Mouse (Mus musculus) stomach, embryonic 14.5 days (tissue): ENCODE measurements around the gene Prkcq. TPM values are rescaled to one million over a fixed set of nuclear protein-coding genes. Genes with fewer than 3 reads are reported as not detected.

Experiments used
- ATAC-seq: fragments of 200-750 bp; cut with Nextera tagmentation; 2 replicates; pipeline ENCODE4 v1.8.0; 2017; ENCODE audit warnings: low read depth, moderate TSS enrichment; ENCODE audit not compliant: insufficient number of reproducible peaks, insufficient read depth, low FRiP score
- H3K27ac ChIP-seq: fragments of 300-500 bp; sonication (generic); 2 replicates; pipeline ENCODE4 v1.5.1; 2014; ENCODE audit warnings: mild to moderate bottlenecking, low read length, moderate library complexity, mixed read lengths
- H3K27me3 ChIP-seq: fragments of 300-500 bp; sonication (generic); 2 replicates; pipeline ENCODE4 v1.6.1; 2014; ENCODE audit warnings: low read length, control low read depth, mixed read lengths; ENCODE audit not compliant: control insufficient read depth, insufficient read depth
- H3K36me3 ChIP-seq: fragments of 300-500 bp; sonication (generic); 2 replicates; pipeline ENCODE4 v1.6.1; 2014; ENCODE audit warnings: mild to moderate bottlenecking, control low read depth, low read length, moderate library complexity, mixed read lengths; ENCODE audit not compliant: control insufficient read depth, insufficient read depth
- H3K4me1 ChIP-seq: fragments of 300-500 bp; sonication (generic); 2 replicates; pipeline ENCODE4 v1.6.1; 2014; ENCODE audit warnings: low read length, control low read depth, mixed read lengths; ENCODE audit not compliant: control insufficient read depth, insufficient read depth
- H3K4me2 ChIP-seq: fragments of 300-500 bp; sonication (generic); replicated peaks from 2 replicates; pipeline ENCODE4 v1.6.1; 2014; ENCODE audit warnings: low read depth, low read length, control low read depth
- H3K4me3 ChIP-seq: fragments of 300-500 bp; sonication (generic); 2 replicates; pipeline ENCODE4 v1.5.1; 2014; ENCODE audit warnings: low read depth, low read length, control low read depth
- H3K9ac ChIP-seq: fragments of 300-500 bp; sonication (generic); replicated peaks from 2 replicates; pipeline ENCODE4 v1.6.1; 2014; ENCODE audit warnings: low read depth, mild to moderate bottlenecking, control low read depth, low read length, moderate library complexity, mixed read lengths
- H3K9me3 ChIP-seq: fragments of 300-500 bp; sonication (generic); 2 replicates; pipeline ENCODE4 v1.6.1; 2016; ENCODE audit warnings: low read depth, low read length, control low read depth; ENCODE audit not compliant: control insufficient read depth
- whole genome bisulfite sequencing: fragments of 180-500 bp; shearing (Covaris S2); extraction: QIAGEN DNeasy Blood & Tissue Kit; methylation state at CpG from one replicate; pipeline ENCODE4 v1.1.7; 2014; 5-methylcytosine and 5-hydroxymethylcytosine counted together
- polyA plus RNA-seq: library from polyadenylated mRNA; unstranded; fragments of >200 nt; fragmentation: Nextera tagmentation; extraction: Ambion mirVana; gene quantifications from 2 replicates; pipeline ENCODE4 v1.2.1, GENCODE M21; 2014

The Prkcq gene
- polyA plus RNA-seq, 1 experiment from 2014 or later = 2.7 TPM

- no peak overlapping the region for H3K4me2 ChIP-seq
- ATAC-seq = no peak
- H3K4me1 ChIP-seq = no peaks in the 10 kb centered on the region
- no peaks in the 10 kb centered on the region for H3K36me3 ChIP-seq
- no peak overlapping the region for H3K27ac ChIP-seq
- no peaks in the 10 kb centered on the region for H3K27me3 ChIP-seq
- H3K9me3 ChIP-seq = no peaks in the 10 kb centered on the region
- no peak overlapping the region for H3K4me3 ChIP-seq
- WGBS = 82% methylated on average over 4 of the region's 4 CpGs
- no peak overlapping the region for H3K9ac ChIP-seq
Measured at GRCm38 (mm10) chr2:11189150-11189767, 17.4 kb downstream of the Prkcq start.

- WGBS = 47% methylated on average over 12 of the region's 12 CpGs
Measured at GRCm38 (mm10) chr2:11192281-11193098, 20.6 kb downstream of the Prkcq start.

GRCm38 (mm10) chr2:11193099-11193618 is 21.3 kb downstream of the Prkcq start:
- 80% methylated on average over 6 of the region's 6 CpGs for WGBS
- no peak for ATAC-seq
- Histone ChIP-seq H3K27me3 (no peaks in the 10 kb centered on the region), H3K27ac (no peak overlapping the region), H3K4me1 (no peaks in the 10 kb centered on the region), H3K4me3 (no peak overlapping the region), H3K9ac (no peak overlapping the region), H3K36me3 (no peaks in the 10 kb centered on the region), H3K4me2 (no peak overlapping the region), H3K9me3 (no peaks in the 10 kb centered on the region)

More at GRCm38 (mm10) chr2:11192281-11193098, 20.6 kb downstream of the Prkcq start:
- ATAC-seq = no peak
- no peaks in the 10 kb centered on the region for H3K9me3 ChIP-seq
- H3K4me3 ChIP-seq = no peak overlapping the region
- H3K27me3 ChIP-seq = no peaks in the 10 kb centered on the region
- H3K9ac ChIP-seq = no peak overlapping the region
- H3K4me1 ChIP-seq = no peaks in the 10 kb centered on the region
- H3K36me3 ChIP-seq = no peaks in the 10 kb centered on the region
- H3K27ac ChIP-seq = no peak overlapping the region
- 0 out of 2 replicates have a peak overlapping the region, but pooled peaks have one; percentile 10 for H3K4me2 ChIP-seq

GRCm38 (mm10) chr2:11194732-11195340 is 22.9 kb downstream of the Prkcq start:
- H3K9ac ChIP-seq = no peak overlapping the region
- ATAC-seq = no peak
- H3K36me3 ChIP-seq = no peaks in the 10 kb centered on the region
- H3K4me2 ChIP-seq = no peak overlapping the region
- no peaks in the 10 kb centered on the region for H3K4me1 ChIP-seq
- WGBS = 68% methylated on average over 5 of the region's 5 CpGs
- H3K27ac ChIP-seq = no peak overlapping the region
- H3K9me3 ChIP-seq = no peaks in the 10 kb centered on the region
- no peaks in the 10 kb centered on the region for H3K27me3 ChIP-seq
- H3K4me3 ChIP-seq = no peak overlapping the region

GRCm38 (mm10) chr2:11196071-11196470 is 24.2 kb downstream of the Prkcq start:
- 74% methylated on average over 2 of the region's 2 CpGs for WGBS
- H3K4me3 ChIP-seq = no peak overlapping the region
- no peaks in the 10 kb centered on the region for H3K27me3 ChIP-seq
- no peaks in the 10 kb centered on the region for H3K36me3 ChIP-seq
- H3K9me3 ChIP-seq = no peaks in the 10 kb centered on the region
- ATAC-seq = no peak
- no peak overlapping the region for H3K27ac ChIP-seq
- H3K4me1 ChIP-seq = no peaks in the 10 kb centered on the region
- H3K4me2 ChIP-seq = no peak overlapping the region
- no peak overlapping the region for H3K9ac ChIP-seq

GRCm38 (mm10) chr2:11196952-11197559 is 25.1 kb downstream of the Prkcq start:
- Histone ChIP-seq H3K9me3 (no peaks in the 10 kb centered on the region), H3K36me3 (no peaks in the 10 kb centered on the region), H3K27me3 (no peaks in the 10 kb centered on the region), H3K4me2 (no peak overlapping the region), H3K4me3 (no peak overlapping the region), H3K27ac (no peak overlapping the region), H3K4me1 (no peaks in the 10 kb centered on the region), H3K9ac (no peak overlapping the region)
- 81% methylated on average over 5 of the region's 5 CpGs for WGBS
- ATAC-seq = no peak

- H3K4me1 ChIP-seq = no peaks in the 10 kb centered on the region
- 69% methylated on average over 5 of the region's 5 CpGs for WGBS
- H3K27ac ChIP-seq = no peak overlapping the region
- H3K4me2 ChIP-seq = no peak overlapping the region
- H3K9me3 ChIP-seq = no peaks in the 10 kb centered on the region
- no peaks in the 10 kb centered on the region for H3K27me3 ChIP-seq
- no peak overlapping the region for H3K9ac ChIP-seq
- H3K4me3 ChIP-seq = no peak overlapping the region
- no peak for ATAC-seq
- H3K36me3 ChIP-seq = no peaks in the 10 kb centered on the region
Measured at GRCm38 (mm10) chr2:11199624-11200023, 27.7 kb downstream of the Prkcq start.

- H3K4me2 ChIP-seq = no peak overlapping the region
- no peak overlapping the region for H3K4me3 ChIP-seq
- H3K9ac ChIP-seq = no peak overlapping the region
- no peaks in the 10 kb centered on the region for H3K4me1 ChIP-seq
- no peaks in the 10 kb centered on the region for H3K27me3 ChIP-seq
- no peak overlapping the region for H3K27ac ChIP-seq
- no peaks in the 10 kb centered on the region for H3K36me3 ChIP-seq
- 90% methylated on average over 11 of the region's 11 CpGs for WGBS
- no peak for ATAC-seq
- no peaks in the 10 kb centered on the region for H3K9me3 ChIP-seq
Measured at GRCm38 (mm10) chr2:11202841-11203240, 30.9 kb downstream of the Prkcq start.
